Mouse (Mus musculus): Measurements from ENCODE around the gene Nktr. TPM values are rescaled to one million over a fixed set of nuclear protein-coding genes. Genes with fewer than 3 reads are reported as not detected.

Gene Nktr
- polyA plus RNA-seq, 1 experiment from 2014 or later = 17.3 TPM

DNA sequence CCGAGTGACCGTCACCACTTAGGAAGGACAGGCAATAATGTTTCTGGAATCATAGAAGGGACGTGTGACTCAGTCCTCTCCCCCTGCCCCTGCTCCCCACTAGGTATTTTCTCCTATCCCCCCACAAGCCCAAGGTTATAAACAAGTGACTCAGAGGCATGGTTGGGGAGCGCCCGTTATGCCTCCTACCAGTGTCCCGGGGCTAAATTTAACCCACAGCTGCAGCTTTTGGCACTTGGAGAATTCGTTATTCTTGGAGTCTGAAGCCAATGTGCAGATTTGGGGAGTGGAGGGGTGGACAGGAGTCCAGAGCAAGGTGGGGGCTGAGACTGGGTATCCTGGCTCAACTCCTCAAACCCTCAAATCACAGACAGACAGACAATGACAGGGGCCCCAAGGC, 57.5 kb downstream of the Nktr start:
- Histone ChIP-seq H3K4me1 (ENCODE audit: insufficient read depth) (no peaks in the 10 kb centered on the region), H3K36me3 (replicated peaks; ENCODE audit: insufficient read depth, low read length) (no peaks in the 10 kb centered on the region), H3K4me3 (ENCODE audit: low read depth, low read length) (no peak overlapping the region), H3K4me2 (ENCODE audit: low read depth, low read length) (no peak overlapping the region), H3K27ac (ENCODE audit: low read depth) (no peak overlapping the region), H3K9ac (replicated peaks) (no peak overlapping the region), H3K9me3 (ENCODE audit: low read length) (no peaks in the 10 kb centered on the region), H3K27me3 (ENCODE audit: insufficient read depth, low read length) (peaks cover 29% of the 10 kb centered on the region)
- TF ChIP-seq CTCF (IDR thresholded peaks at IDR 0.05; ENCODE audit: low read depth) (no peak), EP300 (IDR thresholded peaks at IDR 0.05; ENCODE audit: low read depth) (no peak)
- DNase-seq = no peak
- no peak for ATAC-seq
- 71% methylated on average over 7 of the region's 7 CpGs for WGBS (ENCODE audit: insufficient replicate concordance)

DNA sequence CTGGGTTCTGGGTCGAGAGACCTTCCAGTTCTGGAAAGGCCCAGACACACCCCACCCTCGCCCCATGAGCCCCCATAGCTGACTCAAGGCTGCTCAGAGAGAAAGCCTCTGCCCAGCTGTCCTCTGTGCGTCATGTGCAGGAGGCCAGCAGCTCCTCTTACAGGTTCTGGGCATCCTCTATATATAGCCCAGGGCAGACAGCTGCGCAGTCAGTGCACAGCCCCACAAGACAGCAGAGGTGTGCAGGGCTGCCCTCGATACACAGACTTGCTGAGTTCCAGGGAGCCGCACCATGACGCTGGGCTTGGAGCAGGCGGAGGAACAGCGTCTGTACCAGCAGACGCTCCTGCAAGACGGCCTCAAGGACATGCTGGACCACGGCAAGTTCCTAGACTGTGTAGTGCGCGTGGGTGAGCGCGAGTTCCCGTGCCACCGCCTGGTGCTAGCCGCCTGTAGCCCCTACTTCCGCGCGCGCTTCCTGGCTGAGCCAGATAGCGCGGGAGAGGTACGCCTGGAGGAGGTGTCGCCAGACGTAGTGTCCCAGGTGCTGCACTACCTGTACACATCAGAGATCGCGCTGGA, 58.6 kb downstream of the Nktr start, which contains the start of gene Klhl40:
TSS of gene Klhl40 (plus strand) at position 124 of the 582 bp plus-strand sequence.
- Histone ChIP-seq H3K4me1 (ENCODE audit: insufficient read depth) (no peaks in the 10 kb centered on the region), H3K4me2 (ENCODE audit: low read depth, low read length) (no peak within 1 kb of the TSS), H3K9ac (replicated peaks) (no peak within 1 kb of the TSS), H3K9me3 (ENCODE audit: low read length) (no peaks in the 10 kb centered on the region), H3K4me3 (ENCODE audit: low read depth, low read length) (no peak within 1 kb of the TSS), H3K27ac (ENCODE audit: low read depth) (no peak within 1 kb of the TSS), H3K36me3 (replicated peaks; ENCODE audit: insufficient read depth, low read length) (no peaks in the 10 kb centered on the region), H3K27me3 (ENCODE audit: insufficient read depth, low read length) (peaks cover 29% of the 10 kb centered on the region)
- ATAC-seq = no peak
- TF ChIP-seq CTCF (IDR thresholded peaks at IDR 0.05; ENCODE audit: low read depth) (no peak), EP300 (IDR thresholded peaks at IDR 0.05; ENCODE audit: low read depth) (no peak)
- WGBS (ENCODE audit: insufficient replicate concordance) = 18% methylated on average over 30 of the region's 30 CpGs
- no peak for DNase-seq

DNA sequence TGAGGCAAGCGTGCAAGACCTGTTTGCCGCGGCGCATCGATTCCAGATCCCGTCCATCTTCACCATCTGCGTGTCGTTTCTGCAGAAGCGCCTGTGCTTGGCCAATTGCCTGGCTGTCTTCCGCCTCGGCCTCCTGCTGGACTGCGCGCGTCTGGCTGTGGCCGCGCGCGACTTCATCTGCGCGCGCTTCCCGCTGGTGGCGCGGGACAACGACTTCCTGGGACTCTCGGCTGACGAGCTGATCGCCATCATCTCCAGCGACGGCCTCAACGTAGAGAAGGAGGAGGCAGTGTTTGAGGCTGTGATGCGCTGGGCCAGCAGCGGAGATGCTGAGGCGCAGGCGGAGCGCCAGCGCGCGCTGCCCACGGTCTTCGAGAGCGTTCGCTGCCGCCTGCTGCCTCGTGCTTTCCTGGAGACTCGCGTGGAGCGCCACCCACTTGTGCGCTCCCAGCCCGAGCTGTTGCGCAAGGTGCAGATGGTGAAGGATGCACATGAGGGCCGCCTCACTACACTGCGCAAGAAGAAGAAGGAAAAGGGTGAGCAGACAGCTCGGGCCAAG, 59.2 kb downstream of the Nktr start:
- Histone ChIP-seq H3K9ac (replicated peaks) (no peak overlapping the region), H3K27ac (ENCODE audit: low read depth) (no peak overlapping the region), H3K4me2 (ENCODE audit: low read depth, low read length) (no peak overlapping the region), H3K4me1 (ENCODE audit: insufficient read depth) (no peaks in the 10 kb centered on the region), H3K4me3 (ENCODE audit: low read depth, low read length) (no peak overlapping the region), H3K36me3 (replicated peaks; ENCODE audit: insufficient read depth, low read length) (no peaks in the 10 kb centered on the region), H3K9me3 (ENCODE audit: low read length) (no peaks in the 10 kb centered on the region), H3K27me3 (ENCODE audit: insufficient read depth, low read length) (peaks cover 29% of the 10 kb centered on the region)
- no peak for TF ChIP-seq CTCF (IDR thresholded peaks at IDR 0.05; ENCODE audit: low read depth)
- no peak for TF ChIP-seq EP300 (IDR thresholded peaks at IDR 0.05; ENCODE audit: low read depth)
- 11% methylated on average over 54 of the region's 54 CpGs for WGBS (ENCODE audit: insufficient replicate concordance)
- DNase-seq = no peak
- ATAC-seq = no peak

DNA sequence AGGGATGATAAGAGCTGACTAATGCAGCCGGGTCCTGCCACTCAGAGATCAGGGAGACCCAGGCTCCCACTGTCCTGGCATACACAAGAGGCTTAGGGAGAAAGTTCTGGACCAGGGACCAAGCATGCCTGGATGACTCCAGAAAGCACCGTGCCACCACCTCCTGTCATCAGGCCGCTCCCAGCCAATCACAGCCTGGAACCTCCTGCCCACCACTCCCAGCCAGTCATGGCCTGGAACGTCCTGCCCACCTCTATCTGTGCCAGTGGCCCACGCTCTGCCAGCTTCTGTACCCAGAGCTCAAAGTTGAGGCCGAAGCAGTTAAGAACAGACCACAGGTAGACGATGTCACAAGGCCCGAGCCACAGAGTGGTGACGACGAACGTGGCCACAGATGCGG, 65.8 kb downstream of the Nktr start:
- ATAC-seq (no peak), DNase-seq (no peak)
- no peaks in the 10 kb centered on the region for H3K27me3 ChIP-seq (ENCODE audit: insufficient read depth, low read length)
- H3K4me2 ChIP-seq (ENCODE audit: low read depth, low read length) = no peak overlapping the region
- WGBS (ENCODE audit: insufficient replicate concordance) = 73% methylated on average over 12 of the region's 12 CpGs
- H3K9ac ChIP-seq (replicated peaks) = no peak overlapping the region
- no peaks in the 10 kb centered on the region for H3K9me3 ChIP-seq (ENCODE audit: low read length)
- TF ChIP-seq EP300 (IDR thresholded peaks at IDR 0.05; ENCODE audit: low read depth) = no peak
- no peak for TF ChIP-seq CTCF (IDR thresholded peaks at IDR 0.05; ENCODE audit: low read depth)
- H3K4me1 ChIP-seq (ENCODE audit: insufficient read depth) = no peaks in the 10 kb centered on the region
- H3K36me3 ChIP-seq (replicated peaks; ENCODE audit: insufficient read depth, low read length) = no peaks in the 10 kb centered on the region
- no peak overlapping the region for H3K27ac ChIP-seq (ENCODE audit: low read depth)
- no peak overlapping the region for H3K4me3 ChIP-seq (ENCODE audit: low read depth, low read length)

DNA sequence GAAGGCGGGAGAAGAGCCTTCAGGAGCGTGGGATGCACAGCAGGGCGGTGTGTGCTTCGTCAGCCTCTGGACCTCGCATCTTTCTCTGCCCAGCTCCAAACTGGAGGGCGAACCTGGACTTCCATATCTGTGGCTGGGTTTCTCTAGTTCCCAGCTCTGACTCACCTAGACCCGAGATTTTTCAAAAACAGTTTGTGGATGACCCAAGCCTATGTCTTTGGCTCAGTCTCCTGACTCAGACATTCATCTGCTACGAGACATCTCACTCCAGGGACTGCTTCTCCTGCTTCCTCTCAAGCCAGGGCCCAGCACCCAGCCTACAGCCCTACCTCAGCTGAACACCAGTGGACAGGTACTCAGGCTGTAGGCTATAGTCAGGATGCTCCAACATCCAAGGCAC, 66.3 kb downstream of the Nktr start:
- TF ChIP-seq CTCF (IDR thresholded peaks at IDR 0.05; ENCODE audit: low read depth) = no peak
- TF ChIP-seq EP300 (IDR thresholded peaks at IDR 0.05; ENCODE audit: low read depth) = no peak
- no peak overlapping the region for H3K9ac ChIP-seq (replicated peaks)
- H3K27ac ChIP-seq (ENCODE audit: low read depth) = no peak overlapping the region
- WGBS (ENCODE audit: insufficient replicate concordance) = 73% methylated on average over 8 of the region's 8 CpGs
- H3K27me3 ChIP-seq (ENCODE audit: insufficient read depth, low read length) = no peaks in the 10 kb centered on the region
- ATAC-seq (no peak), DNase-seq (no peak)
- no peak overlapping the region for H3K4me2 ChIP-seq (ENCODE audit: low read depth, low read length)
- H3K4me3 ChIP-seq (ENCODE audit: low read depth, low read length) = no peak overlapping the region
- H3K36me3 ChIP-seq (replicated peaks; ENCODE audit: insufficient read depth, low read length) = no peaks in the 10 kb centered on the region
- H3K4me1 ChIP-seq (ENCODE audit: insufficient read depth) = no peaks in the 10 kb centered on the region
- H3K9me3 ChIP-seq (ENCODE audit: low read length) = no peaks in the 10 kb centered on the region

DNA sequence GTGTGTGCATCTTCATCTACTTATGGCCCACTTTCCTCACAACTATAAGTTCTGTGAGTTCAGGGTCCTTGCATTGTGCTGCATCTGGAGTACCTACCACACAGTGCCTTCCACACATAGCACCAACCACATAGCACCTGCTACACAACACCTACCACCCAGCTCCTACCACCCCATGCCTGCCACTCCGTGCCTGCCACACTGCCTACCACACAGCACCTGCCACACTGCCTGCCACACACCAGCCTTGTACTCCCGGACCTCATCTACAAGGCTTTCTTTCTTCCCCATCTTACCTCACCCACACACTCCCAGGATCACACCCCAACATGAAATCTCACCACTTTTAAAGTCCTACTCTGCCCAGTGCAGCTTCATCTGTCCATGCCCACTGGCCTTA, 67.4 kb downstream of the Nktr start:
- Histone ChIP-seq H3K9ac (replicated peaks) (no peak overlapping the region), H3K4me2 (ENCODE audit: low read depth, low read length) (no peak overlapping the region), H3K36me3 (replicated peaks; ENCODE audit: insufficient read depth, low read length) (no peaks in the 10 kb centered on the region), H3K9me3 (ENCODE audit: low read length) (no peaks in the 10 kb centered on the region), H3K4me1 (ENCODE audit: insufficient read depth) (no peaks in the 10 kb centered on the region), H3K27me3 (ENCODE audit: insufficient read depth, low read length) (0 out of 2 replicates have a peak, but pooled peaks cover 2% of the 10 kb centered on the region), H3K4me3 (ENCODE audit: low read depth, low read length) (no peak overlapping the region), H3K27ac (ENCODE audit: low read depth) (no peak overlapping the region)
- ATAC-seq (no peak), DNase-seq (no peak)
- TF ChIP-seq CTCF (IDR thresholded peaks at IDR 0.05; ENCODE audit: low read depth) (no peak), EP300 (IDR thresholded peaks at IDR 0.05; ENCODE audit: low read depth) (no peak)
- 68% methylated on average over 2 of the region's 2 CpGs for WGBS (ENCODE audit: insufficient replicate concordance)
